Mouse (Mus musculus): Measurements from ENCODE around the gene Trak1. TPM values are rescaled to one million over a fixed set of nuclear protein-coding genes. Genes with fewer than 3 reads are reported as not detected.

Trak1 gene
- polyA plus RNA-seq, 1 experiment from 2014 or later: 26.1 TPM

Other genes with a start within 250 kb of the Trak1 start
- 113 and 122 TPM in 2 replicates for gene Ulk4, start 20.3 kb upstream of the Trak1 start, polyA plus RNA-seq (2014; fragmentation: Nextera tagmentation; extraction: Ambion mirVana)
- gene Cck, start 198.2 kb downstream of the Trak1 start, polyA plus RNA-seq (2014; fragmentation: Nextera tagmentation; extraction: Ambion mirVana): 6.5 and 7.0 TPM in 2 replicates